Mouse (Mus musculus) CH12.LX (cell line): ENCODE data around the gene Cngb1. TPM values are rescaled to one million over a fixed set of nuclear protein-coding genes. Genes with fewer than 3 reads are reported as not detected.

Source experiments
- DNase-seq: peaks from one replicate; pipeline ENCODE4 v3.0.0-alpha.2; 2013; ENCODE audit errors: extremely low read depth
- H3K27ac ChIP-seq: 2 replicates; pipeline ENCODE4 v1.5.1; 2012; ENCODE audit warnings: low read depth, mild to moderate bottlenecking, control low read depth, moderate library complexity; ENCODE audit not compliant: insufficient read depth
- H3K27me3 ChIP-seq: replicated peaks from 2 replicates; pipeline ENCODE3; 2012; ENCODE audit warnings: inconsistent platforms
- H3K36me3 ChIP-seq, 2 experiments: replicated peaks in 1 of 2; 2 replicates each; pipeline versions ENCODE3 to v1.6.1; 2012; ENCODE audit warnings: inconsistent platforms in 1 of 2, low read length in 1 of 2, mild to moderate bottlenecking in 1 of 2, mixed read lengths in 1 of 2, moderate library complexity in 1 of 2; ENCODE audit not compliant: control insufficient read depth in 1 of 2, insufficient read depth in 1 of 2
- H3K4me1 ChIP-seq, 2 experiments: 2 replicates each; pipeline ENCODE4 v1.6.1; 2012; ENCODE audit warnings: inconsistent platforms in 1 of 2, moderate library complexity in 1 of 2; ENCODE audit not compliant: insufficient read depth in 2 of 2, control insufficient read depth in 1 of 2
- H3K4me2 ChIP-seq: 2 replicates; pipeline ENCODE4 v1.6.1; 2012; ENCODE audit warnings: low read depth, mild to moderate bottlenecking, control low read depth; ENCODE audit not compliant: poor library complexity, insufficient read depth, severe bottlenecking
- H3K4me3 ChIP-seq, 3 experiments: fragments of 150-350 bp in 1 of 3; sonication (generic) in 1 of 3; replicated peaks in 1 of 3; 2 replicates each; pipeline versions ENCODE3 to v1.5.1; 2011 to 2012; ENCODE audit warnings: low read depth in 2 of 3, low read length in 2 of 3, mild to moderate bottlenecking in 2 of 3, moderate library complexity in 2 of 3, control low read depth in 1 of 3, improper control_type of control experiment in 1 of 3, inconsistent platforms in 1 of 3, mixed read lengths in 1 of 3; ENCODE audit not compliant: poor library complexity in 1 of 3
- H3K79me2 ChIP-seq: replicated peaks from 2 replicates; pipeline ENCODE4 v1.6.1; 2012; ENCODE audit warnings: mild to moderate bottlenecking, moderate library complexity; ENCODE audit not compliant: control insufficient read depth, poor library complexity, insufficient read depth, severe bottlenecking; ENCODE audit errors: extremely low read depth
- H3K9ac ChIP-seq: 2 replicates; pipeline ENCODE4 v1.6.1; 2012; ENCODE audit warnings: low read depth, mild to moderate bottlenecking, control low read depth, moderate library complexity; ENCODE audit not compliant: insufficient read depth
- H3K9me3 ChIP-seq: replicated peaks from 2 replicates; pipeline ENCODE3; 2012; ENCODE audit warnings: low read length, inconsistent platforms, mixed read lengths
- CHD1 ChIP-seq: IDR thresholded peaks from 2 replicates; pipeline ENCODE4 v1.6.1; 2012; ENCODE audit warnings: low read depth, low read length, improper control_type of control experiment, inconsistent platforms
- CHD2 ChIP-seq: IDR thresholded peaks from 2 replicates; pipeline ENCODE4 v1.6.1; 2011; ENCODE audit warnings: low read length, improper control_type of control experiment
- CTCF ChIP-seq, 2 experiments: IDR thresholded peaks in 1 of 2; conservative IDR thresholded peaks in 1 of 2; 2 replicates each; pipeline ENCODE4 v1.5.1; 2011 to 2012; ENCODE audit warnings: low read depth in 2 of 2, low read length in 2 of 2, improper control_type of control experiment in 1 of 2, inconsistent platforms in 1 of 2, mild to moderate bottlenecking in 1 of 2, moderate library complexity in 1 of 2
- ETS1 ChIP-seq: conservative IDR thresholded peaks from 2 replicates; pipeline ENCODE4 v1.6.1; 2012; ENCODE audit warnings: low read depth, mild to moderate bottlenecking, inconsistent platforms, low read length, improper control_type of control experiment, moderate library complexity
- GABPA ChIP-seq: IDR thresholded peaks from 2 replicates; pipeline ENCODE4 v1.6.1; 2012; ENCODE audit warnings: low read depth, low read length, improper control_type of control experiment, inconsistent platforms; ENCODE audit not compliant: insufficient replicate concordance
- HCFC1 ChIP-seq: IDR thresholded peaks from 2 replicates; pipeline ENCODE4 v1.6.1; 2012; ENCODE audit warnings: low read depth, mild to moderate bottlenecking, inconsistent platforms, low read length, improper control_type of control experiment
- JUN ChIP-seq: IDR thresholded peaks from 2 replicates; pipeline ENCODE4 v1.6.1; 2011; ENCODE audit warnings: low read depth, mild to moderate bottlenecking, low read length, improper control_type of control experiment, moderate library complexity; ENCODE audit not compliant: insufficient read depth
- JUND ChIP-seq: conservative IDR thresholded peaks from 2 replicates; pipeline ENCODE4 v1.6.1; 2011; ENCODE audit warnings: low read depth, low read length, improper control_type of control experiment
- KAT2A ChIP-seq: IDR thresholded peaks from 2 replicates; pipeline ENCODE4 v1.6.1; 2012; ENCODE audit warnings: low read length, improper control_type of control experiment, inconsistent platforms; ENCODE audit not compliant: insufficient replicate concordance
- MAFK ChIP-seq: IDR thresholded peaks from 2 replicates; pipeline ENCODE4 v1.6.1; 2011; ENCODE audit warnings: low read length, improper control_type of control experiment; ENCODE audit not compliant: insufficient replicate concordance
- MXI1 ChIP-seq: IDR thresholded peaks from 2 replicates; pipeline ENCODE4 v1.6.1; 2011; ENCODE audit warnings: mild to moderate bottlenecking, low read depth, low read length, improper control_type of control experiment
- MYC ChIP-seq: IDR thresholded peaks from 2 replicates; pipeline ENCODE4 v1.6.1; 2011; ENCODE audit warnings: low read depth, mild to moderate bottlenecking, improper control_type of control experiment, low read length
- NRF1 ChIP-seq: IDR thresholded peaks from 2 replicates; pipeline ENCODE4 v1.6.1; 2014; ENCODE audit warnings: low read depth, mild to moderate bottlenecking, inconsistent platforms, low read length, improper control_type of control experiment, moderate library complexity
- PAX5 ChIP-seq: IDR thresholded peaks from 2 replicates; pipeline ENCODE4 v1.6.1; 2012; ENCODE audit warnings: low read length, inconsistent platforms, mixed read lengths
- POLR2A ChIP-seq: IDR thresholded peaks from 2 replicates; pipeline ENCODE4 v1.6.1; 2011; ENCODE audit warnings: low read depth, mild to moderate bottlenecking, improper control_type of control experiment, low read length
- POLR2AphosphoS2 ChIP-seq: IDR thresholded peaks from 2 replicates; pipeline ENCODE4 v1.6.1; 2011; ENCODE audit warnings: low read depth, low read length, improper control_type of control experiment
- RAD21 ChIP-seq: IDR thresholded peaks from 2 replicates; pipeline ENCODE4 v1.6.1; 2011; ENCODE audit warnings: low read depth, mild to moderate bottlenecking, low read length, improper control_type of control experiment, moderate library complexity
- RCOR1 ChIP-seq: conservative IDR thresholded peaks from 2 replicates; pipeline ENCODE4 v1.6.1; 2012; ENCODE audit warnings: low read depth, mild to moderate bottlenecking, inconsistent platforms, low read length, improper control_type of control experiment
- SIN3A ChIP-seq: IDR thresholded peaks from 2 replicates; pipeline ENCODE4 v1.6.1; 2012; ENCODE audit warnings: low read length, improper control_type of control experiment, inconsistent platforms
- TBP ChIP-seq: conservative IDR thresholded peaks from 2 replicates; pipeline ENCODE4 v1.6.1; 2011; ENCODE audit warnings: low read depth, low read length, improper control_type of control experiment
- UBTF ChIP-seq: IDR thresholded peaks from 2 replicates; pipeline ENCODE4 v1.6.1; 2012; ENCODE audit warnings: low read depth, mild to moderate bottlenecking, inconsistent platforms, low read length, improper control_type of control experiment, moderate library complexity
- USF2 ChIP-seq: conservative IDR thresholded peaks from 2 replicates; pipeline ENCODE4 v1.6.1; 2011; ENCODE audit warnings: low read depth, low read length, improper control_type of control experiment
- ZC3H11A ChIP-seq: IDR thresholded peaks from 2 replicates; pipeline ENCODE4 v1.6.1; 2012; ENCODE audit warnings: low read depth, mild to moderate bottlenecking, inconsistent platforms, low read length, improper control_type of control experiment
- ZMIZ1 ChIP-seq: IDR thresholded peaks from 2 replicates; pipeline ENCODE4 v1.6.1; 2012; ENCODE audit warnings: low read depth, mild to moderate bottlenecking, inconsistent platforms, low read length, improper control_type of control experiment
- dilution Hi-C: fragments of 300-500 bp; cut with MboI; formaldehyde crosslinking; loops from 2 replicates; pipeline ENCODE4 v1.14.3; 2020; ENCODE audit warnings: low sequenced_read_pairs; ENCODE audit not compliant: extremely low pct_unique_long_range_greater_than_20kb, extremely low pct_ligation_motif_present
- in situ Hi-C: fragments of 300-500 bp; cut with MboI; formaldehyde crosslinking; loops from 3 replicates; pipeline ENCODE4 v1.14.3; 2019; ENCODE audit warnings: low sequenced_read_pairs, low pct_ligation_motif_present, low pct_unique_long_range_greater_than_20kb, mixed read lengths
- polyA plus RNA-seq: library from polyadenylated mRNA; unstranded; fragments of >175 nt; gene quantifications from 2 replicates; pipeline ENCODE4 v1.2.1, GENCODE M21; 2012; ENCODE audit warnings: low read depth; ENCODE audit not compliant: insufficient read length
- total RNA-seq, 2 experiments: library from RNA; depleted of rRNA; stranded (reverse); fragments of 300-350 nt in 1 of 2; fragments of >200 nt in 1 of 2; gene quantifications; 2 replicates each; pipeline ENCODE4 v1.2.3; 2012 to 2014

Cngb1 gene
- total and polyA plus RNA-seq, 3 experiments = not detected

- no peak overlapping the region for H3K9ac ChIP-seq
- H3K4me1 ChIP-seq = no peaks in the 10 kb centered on the region
- in situ Hi-C loops (no loop called here), dilution Hi-C loops (no loop called here)
- H3K79me2 ChIP-seq = no peaks in the 10 kb centered on the region
- no peak for TF ChIP-seq CHD1
- no peak for TF ChIP-seq ZMIZ1
- no peak for TF ChIP-seq CTCF (conservative IDR thresholded peaks at IDR 0.05 in 1 of 2, IDR thresholded peaks at IDR 0.05 in 1 of 2; ENCODE audit: low read depth in 2 of 2, low read length in 2 of 2)
- no peak for TF ChIP-seq HCFC1
- no peak for TF ChIP-seq CHD2
- TF ChIP-seq MAFK = no peak
- TF ChIP-seq UBTF = no peak
- TF ChIP-seq USF2 = no peak
- TF ChIP-seq TBP = no peak
- TF ChIP-seq MYC = no peak
- no peak for TF ChIP-seq NRF1
- no peak for TF ChIP-seq ZC3H11A
- TF ChIP-seq KAT2A = no peak
- no peak for TF ChIP-seq JUND
- TF ChIP-seq SIN3A = no peak
- no peak for TF ChIP-seq ETS1
- no peak for TF ChIP-seq PAX5
- TF ChIP-seq GABPA = no peak
- TF ChIP-seq POLR2A = no peak
- no peak for TF ChIP-seq POLR2AphosphoS2
- no peak overlapping the region for H3K27ac ChIP-seq
- peaks cover 60% of the 10 kb centered on the region for H3K27me3 ChIP-seq
- DNase-seq = no peak
- H3K36me3 ChIP-seq = no peaks in the 10 kb centered on the region
- no peak overlapping the region for H3K4me2 ChIP-seq
- H3K9me3 ChIP-seq = no peaks in the 10 kb centered on the region
- H3K4me3 ChIP-seq = no peak overlapping the region
These were observed 44.2 kb downstream of the Cngb1 start for GRCm38 (mm10) chr8:95262181-95262580.

- Histone ChIP-seq H3K9ac (no peak overlapping the region), H3K4me1 (peaks cover 0 to 5% of the 10 kb centered on the region in 2 experiments; a peak in 3 of 4 replicates)
- no peak for TF ChIP-seq RAD21
- TF ChIP-seq ZC3H11A = no peak
- no peak for TF ChIP-seq NRF1
- no peak for TF ChIP-seq POLR2AphosphoS2
- no peak for TF ChIP-seq RCOR1
- TF ChIP-seq GABPA = no peak
- TF ChIP-seq MXI1 = no peak
- TF ChIP-seq JUN = no peak
- TF ChIP-seq, all 38 proteins: peak for 0
- Histone ChIP-seq H3K36me3 (no peaks in the 10 kb centered on the region), H3K9me3 (no peaks in the 10 kb centered on the region), H3K4me3 (no peak overlapping the region), H3K4me2 (no peak overlapping the region), H3K27me3 (peaks cover 32% of the 10 kb centered on the region), H3K27ac (no peak overlapping the region), H3K79me2 (no peaks in the 10 kb centered on the region)
- in situ Hi-C loops (loop anchor here (5.0 to 10.0 kb wide), 2 partner anchors 49 to 77 kb away; partner anchors contain the start of genes Cngb1, Usb1 and Zfp319), dilution Hi-C loops (no loop called here)
- DNase-seq = no peak
These were observed 50.8 kb downstream of the Cngb1 start for GRCm38 (mm10) chr8:95255611-95256010.
